Mouse (Mus musculus) liver, embryonic 16.5 days (tissue): Measurements from ENCODE around the gene Apobec1. TPM values are rescaled to one million over a fixed set of nuclear protein-coding genes. Genes with fewer than 3 reads are reported as not detected.
A peak's percentile ranks its signal among the peaks of the same experiment; 100 is the strongest.

Experiments used
- ATAC-seq: fragments of 200-750 bp; cut with Nextera tagmentation; 2 replicates; pipeline ENCODE4 v1.8.0; 2017; ENCODE audit warnings: low read depth, mild to moderate bottlenecking, moderate number of reproducible peaks, moderate library complexity
- H3K27ac ChIP-seq: fragments of 300-500 bp; sonication (generic); 2 replicates; pipeline ENCODE4 v1.5.1; 2014; ENCODE audit warnings: mild to moderate bottlenecking, low read length
- H3K27me3 ChIP-seq: fragments of 300-500 bp; sonication (generic); 2 replicates; pipeline ENCODE4 v1.6.1; 2014; ENCODE audit warnings: low read depth, low read length, mixed read lengths; ENCODE audit not compliant: control insufficient read depth, insufficient read depth
- H3K36me3 ChIP-seq: fragments of 300-500 bp; sonication (generic); 2 replicates; pipeline ENCODE4 v1.6.1; 2014; ENCODE audit warnings: mild to moderate bottlenecking; ENCODE audit not compliant: control insufficient read depth, insufficient read depth
- H3K4me1 ChIP-seq: fragments of 300-500 bp; sonication (generic); 2 replicates; pipeline ENCODE4 v1.6.1; 2014; ENCODE audit warnings: low read depth, low read length, mixed read lengths; ENCODE audit not compliant: control insufficient read depth
- H3K4me2 ChIP-seq: fragments of 300-500 bp; sonication (generic); 2 replicates; pipeline ENCODE4 v1.6.1; 2014; ENCODE audit warnings: low read depth, low read length, mixed read lengths
- H3K4me3 ChIP-seq: fragments of 300-500 bp; sonication (generic); 2 replicates; pipeline ENCODE4 v1.5.1; 2014; ENCODE audit warnings: low read depth, mild to moderate bottlenecking, low read length
- H3K9ac ChIP-seq: fragments of 300-500 bp; sonication (generic); 2 replicates; pipeline ENCODE4 v1.6.1; 2014; ENCODE audit warnings: low read depth, low read length
- H3K9me3 ChIP-seq: fragments of 300-500 bp; sonication (generic); replicated peaks from 2 replicates; pipeline ENCODE4 v1.6.1; 2016; ENCODE audit warnings: low read length; ENCODE audit not compliant: control insufficient read depth
- WGBS: fragments of 180-500 bp; shearing (Covaris S2); extraction: QIAGEN DNeasy Blood & Tissue Kit; methylation state at CpG from one replicate; pipeline ENCODE4 v1.1.7; 2014; ENCODE audit not compliant: insufficient replicate concordance; 5-methylcytosine and 5-hydroxymethylcytosine counted together
- polyA plus RNA-seq: library from polyadenylated mRNA; unstranded; fragments of >200 nt; fragmentation: Nextera tagmentation; extraction: Ambion mirVana; gene quantifications from 2 replicates; pipeline ENCODE4 v1.2.1, GENCODE M21; 2015

Gene Apobec1
- polyA plus RNA-seq, 1 experiment from 2014 or later = 6.2 TPM

- H3K4me2 ChIP-seq = 0 out of 2 replicates have a peak overlapping the region, but pooled peaks have one; percentile 24
- no peak for ATAC-seq
These were observed 41.8 kb downstream of the Apobec1 start for GRCm38 (mm10) chr6:122560427-122560826.

DNA sequence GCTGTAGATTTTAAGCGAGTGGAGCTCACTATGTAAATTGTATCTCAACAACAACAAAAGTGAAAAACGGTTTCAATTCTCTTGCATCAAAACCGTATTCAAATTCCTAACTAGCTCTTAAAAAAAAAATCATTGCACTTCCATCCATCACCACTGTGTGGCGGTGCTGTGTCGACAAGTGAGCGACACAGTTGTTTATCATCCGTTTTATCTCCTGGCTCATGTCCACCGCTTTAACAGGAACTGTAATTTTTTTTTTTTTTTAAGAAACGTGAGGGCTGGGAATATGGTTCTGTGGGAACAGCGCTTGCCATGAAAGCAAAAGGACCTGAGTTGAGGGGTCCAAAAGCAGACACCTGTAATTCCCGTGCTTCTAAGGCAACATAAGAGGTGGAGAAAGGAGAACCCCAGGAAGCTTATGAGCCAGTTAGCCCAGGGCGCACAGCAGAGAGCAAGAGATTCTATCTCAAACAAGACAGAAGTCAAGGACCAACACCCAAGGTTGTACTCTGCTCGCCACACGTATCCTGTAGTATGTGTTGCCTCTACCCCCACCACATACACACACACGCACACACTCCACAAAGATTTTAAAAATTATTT, 45.2 kb downstream of the Apobec1 start:
- H3K4me3 ChIP-seq = no peak overlapping the region
- no peaks in the 10 kb centered on the region for H3K9me3 ChIP-seq
- no peak for ATAC-seq
- H3K4me2 ChIP-seq = no peak overlapping the region
- H3K9ac ChIP-seq = no peak overlapping the region
- no peak overlapping the region for H3K27ac ChIP-seq
- no peaks in the 10 kb centered on the region for H3K4me1 ChIP-seq
- H3K27me3 ChIP-seq = 0 out of 2 replicates have a peak, but pooled peaks cover 3% of the 10 kb centered on the region
- 18% methylated on average over 15 of the region's 15 CpGs for WGBS
- H3K36me3 ChIP-seq = no peaks in the 10 kb centered on the region

More at GRCm38 (mm10) chr6:122560427-122560826, 41.8 kb downstream of the Apobec1 start:
- Histone ChIP-seq H3K36me3 (no peaks in the 10 kb centered on the region), H3K9me3 (no peaks in the 10 kb centered on the region), H3K27ac (no peak overlapping the region), H3K27me3 (0 out of 2 replicates have a peak, but pooled peaks cover 3% of the 10 kb centered on the region), H3K9ac (no peak overlapping the region), H3K4me3 (no peak overlapping the region), H3K4me1 (no peaks in the 10 kb centered on the region)
- WGBS = 14% methylated on average over 17 of the region's 17 CpGs

DNA sequence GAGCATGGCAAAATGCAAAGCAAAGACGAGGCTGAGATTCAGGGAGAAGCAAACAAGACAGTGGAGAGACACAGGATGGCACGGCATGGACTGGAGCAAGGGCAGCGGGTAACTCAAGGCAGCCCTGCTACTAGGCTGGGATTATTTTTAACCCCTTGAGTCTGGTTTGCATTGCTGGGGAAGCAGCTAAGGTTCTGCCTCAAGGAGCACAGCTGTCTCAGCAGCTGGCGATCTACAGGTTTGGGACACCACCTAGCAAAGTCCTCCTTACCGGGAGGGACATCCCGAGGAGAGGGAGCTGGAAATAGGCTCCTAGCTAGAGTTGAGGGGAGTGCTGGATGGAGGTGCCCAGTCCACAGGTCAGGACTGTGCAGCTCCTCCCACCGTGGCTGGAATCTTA, 47.0 kb downstream of the Apobec1 start:
- Histone ChIP-seq H3K9me3 (no peaks in the 10 kb centered on the region), H3K36me3 (no peaks in the 10 kb centered on the region), H3K27ac (no peak overlapping the region), H3K9ac (no peak overlapping the region), H3K4me2 (no peak overlapping the region), H3K4me3 (no peak overlapping the region), H3K27me3 (no peaks in the 10 kb centered on the region), H3K4me1 (no peaks in the 10 kb centered on the region)
- ATAC-seq = no peak
- WGBS = 30% methylated on average over 7 of the region's 7 CpGs

DNA sequence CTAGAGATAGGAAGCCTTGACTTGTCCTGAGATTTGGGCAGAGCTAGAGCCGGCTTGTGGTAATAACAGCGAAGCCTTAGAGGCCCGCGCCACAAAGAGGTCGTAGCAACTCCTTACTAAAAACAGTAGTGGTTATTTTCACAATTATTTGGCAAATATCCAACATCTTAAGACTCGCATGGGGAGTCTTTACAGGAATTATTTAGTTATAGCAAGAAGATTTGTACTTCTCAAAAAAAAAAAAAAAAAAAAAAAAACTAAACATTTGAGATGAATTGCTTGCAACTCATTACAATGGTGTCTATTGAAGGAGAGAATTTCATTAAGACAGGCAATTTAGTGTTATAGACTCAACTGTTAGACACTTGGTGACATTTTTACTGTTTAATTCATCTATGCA, 48.1 kb downstream of the Apobec1 start:
- Histone ChIP-seq H3K36me3 (no peaks in the 10 kb centered on the region), H3K27ac (no peak overlapping the region), H3K27me3 (no peaks in the 10 kb centered on the region), H3K4me1 (no peaks in the 10 kb centered on the region), H3K9me3 (no peaks in the 10 kb centered on the region), H3K9ac (no peak overlapping the region), H3K4me3 (no peak overlapping the region), H3K4me2 (no peak overlapping the region)
- 67% methylated on average over 6 of the region's 6 CpGs for WGBS
- ATAC-seq = no peak

- H3K4me3 ChIP-seq = no peak within 1 kb of the TSS
- H3K36me3 ChIP-seq = no peaks in the 10 kb centered on the region
- H3K9ac ChIP-seq = no peak within 1 kb of the TSS
- no peaks in the 10 kb centered on the region for H3K9me3 ChIP-seq
- no peaks in the 10 kb centered on the region for H3K27me3 ChIP-seq
- no peak for ATAC-seq
- no peak within 1 kb of the TSS for H3K4me2 ChIP-seq
- H3K4me1 ChIP-seq = no peaks in the 10 kb centered on the region
- 46% methylated on average over 9 of the region's 9 CpGs for WGBS
- H3K27ac ChIP-seq = no peak within 1 kb of the TSS
These were observed 48.6 kb downstream of the Apobec1 start, which contains the start of gene Aicda for GRCm38 (mm10) chr6:122553606-122554005. TSS of gene Aicda (plus strand) at chr6:122553801.

DNA sequence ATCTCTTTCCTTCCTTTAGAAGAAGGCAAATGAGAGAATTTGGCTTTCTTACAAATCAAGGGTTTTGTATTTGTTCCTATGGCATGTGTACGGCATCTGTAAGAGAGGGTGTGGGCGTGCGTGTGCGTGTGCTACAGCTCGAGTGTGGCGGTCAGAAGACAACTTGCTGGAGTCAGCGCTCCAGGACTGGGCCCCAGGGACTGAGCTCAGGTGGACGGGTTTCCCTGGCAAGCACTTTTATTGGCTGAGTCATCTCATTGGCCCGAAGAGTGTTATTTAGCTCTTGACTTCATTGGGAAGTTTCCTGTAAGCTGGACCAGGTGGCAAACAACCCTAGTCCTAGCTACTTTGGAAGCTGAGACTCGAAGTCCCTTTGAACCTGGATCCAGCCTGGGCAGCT, 56.3 kb downstream of the Apobec1 start:
- ATAC-seq = no peak
- Histone ChIP-seq H3K36me3 (no peaks in the 10 kb centered on the region), H3K27ac (no peak overlapping the region), H3K9me3 (no peaks in the 10 kb centered on the region), H3K27me3 (no peaks in the 10 kb centered on the region), H3K4me1 (no peaks in the 10 kb centered on the region), H3K4me3 (no peak overlapping the region), H3K9ac (no peak overlapping the region), H3K4me2 (no peak overlapping the region)
- 63% methylated on average over 10 of the region's 10 CpGs for WGBS

GRCm38 (mm10) chr6:122545289-122545882, 56.9 kb downstream of the Apobec1 start:
- Histone ChIP-seq H3K27me3 (no peaks in the 10 kb centered on the region), H3K9me3 (no peaks in the 10 kb centered on the region), H3K4me1 (no peaks in the 10 kb centered on the region), H3K4me2 (no peak overlapping the region), H3K36me3 (no peaks in the 10 kb centered on the region), H3K27ac (no peak overlapping the region), H3K4me3 (no peak overlapping the region), H3K9ac (no peak overlapping the region)
- WGBS = 62% methylated on average over 9 of the region's 9 CpGs
- ATAC-seq = no peak

- Histone ChIP-seq H3K4me1 (no peaks in the 10 kb centered on the region), H3K9ac (no peak overlapping the region), H3K4me2 (no peak overlapping the region), H3K36me3 (no peaks in the 10 kb centered on the region), H3K27ac (no peak overlapping the region), H3K27me3 (no peaks in the 10 kb centered on the region), H3K4me3 (no peak overlapping the region), H3K9me3 (no peaks in the 10 kb centered on the region)
- WGBS = 65% methylated on average over 1 of the region's 1 CpGs
- no peak for ATAC-seq
These were observed 57.6 kb downstream of the Apobec1 start for GRCm38 (mm10) chr6:122544672-122545071.

DNA sequence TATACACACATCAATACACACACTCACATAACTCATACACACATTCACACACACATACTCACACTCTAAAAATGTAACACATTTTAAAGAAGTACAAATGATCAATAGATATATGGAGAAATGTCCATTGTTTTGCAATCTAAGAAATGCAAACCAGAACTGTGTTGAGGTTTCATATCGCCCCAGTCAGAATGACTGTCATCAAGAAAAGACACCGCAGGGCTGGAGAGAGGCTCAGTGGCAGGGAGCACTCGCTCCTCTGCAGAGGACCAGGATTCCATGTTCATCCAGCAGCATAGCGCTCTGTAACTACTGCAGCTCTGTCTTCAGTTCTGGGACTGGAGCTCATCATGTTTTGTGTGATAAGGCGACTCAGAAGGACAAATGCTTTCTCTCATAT, 58.7 kb downstream of the Apobec1 start:
- Histone ChIP-seq H3K4me1 (no peaks in the 10 kb centered on the region), H3K27me3 (no peaks in the 10 kb centered on the region), H3K4me2 (no peak overlapping the region), H3K36me3 (no peaks in the 10 kb centered on the region), H3K27ac (no peak overlapping the region), H3K9me3 (no peaks in the 10 kb centered on the region), H3K4me3 (no peak overlapping the region), H3K9ac (no peak overlapping the region)
- no peak for ATAC-seq
- WGBS = 62% methylated on average over 5 of the region's 5 CpGs
